Mouse (Mus musculus): ENCODE results near the gene Acvr1c.
A peak's percentile ranks its signal among the peaks of the same experiment; 100 is the strongest.

Acvr1c gene

DNA sequence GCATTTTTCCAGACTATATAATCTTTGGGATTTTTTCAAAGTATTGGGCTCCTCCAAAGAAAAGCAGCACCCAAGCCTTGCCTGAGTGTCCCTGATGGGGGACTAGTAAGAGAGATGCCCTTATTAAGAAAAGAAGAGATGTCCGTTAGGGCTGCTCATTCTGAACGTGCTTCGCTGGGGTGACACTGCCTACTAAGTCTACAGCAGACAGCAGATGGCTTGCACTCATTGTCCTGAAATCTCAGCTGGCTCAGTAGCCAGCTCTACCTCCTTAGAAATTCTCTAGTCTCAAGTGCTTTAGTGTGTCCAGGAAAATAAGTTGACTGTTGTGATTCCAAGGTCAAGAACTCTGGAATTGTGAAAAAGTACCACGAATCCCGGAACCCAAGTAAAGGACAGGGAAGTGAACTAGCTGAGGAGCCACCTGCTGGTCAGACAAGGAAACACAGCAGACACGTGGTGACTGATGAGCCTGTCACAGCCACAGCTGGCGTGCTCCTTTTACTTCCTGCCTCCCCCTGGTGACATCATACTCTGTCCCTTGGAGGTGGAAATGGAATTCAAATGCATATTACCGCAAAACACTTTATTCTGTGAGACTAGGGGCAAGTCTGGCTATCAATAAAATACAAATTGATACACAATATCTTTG is 75.3 kb downstream of the Acvr1c start:
- peak; percentile 24 for DNase-seq (ENCODE audit: low read depth, low spot score)

DNA sequence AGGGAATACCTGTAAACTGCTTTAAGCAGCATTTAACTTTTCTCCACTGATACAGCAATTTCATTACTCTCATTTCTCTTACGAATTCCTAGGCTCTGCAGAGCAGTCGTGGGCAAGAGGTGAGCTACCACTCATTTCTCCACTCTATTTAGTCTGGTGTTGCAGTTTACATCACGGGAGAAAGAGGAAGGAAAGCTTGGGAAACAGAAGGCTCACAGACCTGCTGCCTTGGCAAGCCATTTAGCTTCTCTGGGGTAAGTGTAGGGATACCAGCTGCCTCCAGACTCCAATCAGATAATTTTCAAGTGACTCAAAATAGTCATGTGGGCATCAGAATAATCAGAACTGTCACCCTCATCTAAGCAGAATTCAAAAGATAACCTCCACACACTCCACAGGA is 76.6 kb downstream of the Acvr1c start:
- DNase-seq (ENCODE audit: low read depth, low spot score) = no peak

DNA sequence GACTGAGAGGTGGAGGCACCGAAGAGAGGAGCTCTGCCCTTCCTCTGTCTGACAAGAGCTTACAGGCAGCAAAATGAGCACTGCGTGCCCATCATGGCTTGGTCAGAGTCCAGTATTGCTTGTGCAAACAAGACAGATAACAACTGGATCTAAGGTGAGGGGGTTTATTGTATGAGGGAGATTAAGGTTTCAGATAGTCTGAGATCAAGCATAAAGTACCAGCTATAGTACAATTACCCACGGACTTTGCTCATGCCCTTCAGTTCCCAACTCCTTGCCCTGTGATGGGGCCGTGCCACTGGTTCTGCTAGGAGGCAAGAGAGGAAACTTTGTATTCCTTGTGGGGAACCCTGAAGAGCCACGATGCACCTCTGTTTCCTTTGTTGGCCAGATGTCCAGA is 78.5 kb downstream of the Acvr1c start:
- DNase-seq (ENCODE audit: low read depth, low spot score) = no peak

DNA sequence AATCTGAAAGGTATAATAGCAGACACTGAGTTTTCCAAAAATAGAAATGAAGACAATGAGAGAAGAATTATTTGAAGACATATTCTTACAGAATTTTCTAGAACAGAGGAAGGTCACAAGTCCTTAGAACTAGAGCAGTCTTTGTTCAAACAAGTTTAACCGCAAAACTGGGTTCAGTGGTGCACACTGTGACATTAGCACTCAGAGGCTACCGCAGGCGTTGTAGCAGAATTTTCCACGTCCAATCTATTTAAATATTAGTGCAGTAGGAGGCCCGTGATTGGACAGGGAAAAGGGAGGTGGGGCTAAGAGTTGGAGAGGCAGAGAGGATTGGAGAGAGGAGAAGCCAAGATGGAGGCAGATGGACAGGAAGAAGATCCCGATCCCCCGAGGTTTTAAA is 81.2 kb downstream of the Acvr1c start:
- DNase-seq (ENCODE audit: low read depth, low spot score) = no peak

DNA sequence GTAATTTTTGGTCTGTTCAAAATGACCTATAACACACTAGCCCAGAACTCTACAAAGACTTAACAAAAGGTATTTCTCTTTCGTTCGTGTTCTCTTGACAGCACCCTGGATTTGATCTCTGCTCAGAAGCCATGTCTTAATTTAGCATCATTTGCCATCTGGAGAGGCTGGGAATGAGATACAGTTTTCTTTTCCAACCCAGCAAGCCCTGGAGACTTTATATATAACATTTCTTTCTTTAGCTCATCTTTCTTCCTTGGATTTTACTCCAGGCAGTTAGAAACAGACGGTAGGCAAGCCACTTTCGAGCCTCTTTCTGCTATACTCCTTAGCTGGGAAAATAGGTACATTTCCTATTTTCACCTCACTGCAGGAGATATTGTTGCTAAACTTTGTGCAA is 117.1 kb downstream of the Acvr1c start:
- DNase-seq (ENCODE audit: low read depth, low spot score) = no peak

DNA sequence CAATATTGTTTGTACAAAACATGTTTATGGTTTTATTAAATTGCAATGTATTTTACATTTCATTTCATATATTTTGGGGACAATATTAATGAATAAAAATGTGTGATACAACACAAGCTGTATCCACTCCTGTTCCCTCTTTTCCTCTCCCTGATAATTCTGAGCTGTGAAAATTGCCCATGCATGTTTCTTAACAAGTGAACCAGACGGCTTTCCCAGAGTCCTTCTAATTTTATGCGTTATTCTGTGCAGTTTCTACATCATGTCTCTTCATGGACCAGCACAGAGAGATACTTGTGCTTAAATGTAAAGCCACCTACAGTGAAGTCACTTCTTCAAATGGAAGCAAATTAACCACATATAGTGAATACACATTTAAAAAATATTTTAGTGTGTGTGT is 120.2 kb downstream of the Acvr1c start:
- DNase-seq (ENCODE audit: low read depth, low spot score) = no peak
